Mouse (Mus musculus): ENCODE measurements around the gene Sucla2.
"Not testable (repeated sequence)": the region's sequence is repeated elsewhere in the genome, so short reads cannot be mapped to it uniquely, and the experiment has no call there.

Sucla2 gene

DNA sequence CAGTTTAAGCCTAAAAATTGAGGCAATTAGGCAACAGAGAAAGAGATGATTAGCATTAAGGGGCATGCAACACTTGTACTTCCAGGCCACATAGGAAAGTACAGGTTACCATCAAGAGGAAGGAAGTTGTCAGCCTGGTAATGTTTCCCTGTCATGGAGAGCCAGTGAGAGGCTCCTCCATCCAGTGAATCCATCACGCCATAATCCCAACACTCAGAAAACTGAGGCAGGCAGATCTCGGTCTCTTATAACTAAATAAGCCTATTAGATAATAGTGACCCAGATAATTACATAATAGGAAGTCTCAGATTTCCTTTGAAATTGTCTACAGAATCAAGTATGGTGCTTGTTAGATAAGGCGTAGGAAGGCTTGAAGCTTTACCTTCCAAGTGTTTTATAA, 983 bp upstream of the Sucla2 start:
- DNase-seq, result no peak

GRCm38 (mm10) chr14:73528661-73529060, 3.5 kb downstream of the Sucla2 start:
- not testable (repeated sequence) for DNase-seq

DNA sequence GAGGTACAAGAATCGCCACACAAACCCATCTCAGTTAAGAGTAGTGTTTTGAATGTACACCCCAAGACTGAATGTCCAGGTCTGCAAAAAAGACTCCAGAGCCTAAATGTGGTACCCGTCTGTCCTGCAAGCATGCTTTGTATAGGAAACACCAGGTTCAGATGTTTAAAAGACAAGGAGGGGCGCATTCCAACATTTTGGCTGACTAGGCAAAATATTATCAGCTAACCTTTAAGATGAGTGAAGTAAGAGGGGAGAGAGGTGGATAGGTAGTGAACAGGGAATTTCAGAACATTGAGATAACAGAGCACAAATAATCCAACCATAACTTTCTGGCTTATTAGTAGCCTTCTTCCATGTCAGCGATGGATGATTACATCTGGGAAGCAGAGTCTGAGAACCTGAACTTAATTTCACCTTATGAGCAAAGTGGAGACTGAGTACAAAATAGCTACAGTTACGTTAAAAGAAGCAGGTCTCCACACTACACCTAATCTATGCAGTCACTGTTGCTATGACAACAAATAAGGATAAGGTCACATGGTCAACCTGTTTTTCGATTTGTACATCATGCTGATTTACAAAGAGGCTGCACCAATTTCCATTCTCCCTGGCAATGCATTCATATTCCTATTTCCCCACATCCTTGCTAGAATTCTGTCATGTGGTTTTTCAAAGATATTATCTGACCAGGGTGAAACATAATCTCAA, 8.8 kb downstream of the Sucla2 start:
- DNase-seq, result no peak

GRCm38 (mm10) chr14:73535641-73536040, 10.5 kb downstream of the Sucla2 start:
- no peak for DNase-seq

DNA sequence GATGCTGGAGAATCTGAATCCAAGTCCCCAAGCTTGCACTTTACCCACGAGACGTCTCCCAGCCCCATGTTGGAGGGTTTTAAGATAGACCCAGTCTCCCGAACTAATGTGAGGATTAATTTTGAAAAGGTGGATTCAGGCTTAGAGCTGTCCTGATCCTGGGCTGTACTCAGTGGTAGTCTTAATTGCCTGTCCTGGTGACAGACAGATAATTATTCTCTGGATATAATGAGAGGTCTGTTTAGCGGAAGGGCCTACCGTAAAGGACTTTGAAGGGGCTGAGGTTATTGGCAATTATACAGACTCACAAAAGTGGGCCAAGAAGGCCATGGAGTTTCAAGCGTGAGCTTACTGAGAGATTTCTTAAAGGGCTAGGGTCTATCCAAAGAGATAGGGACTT, 18.7 kb downstream of the Sucla2 start:
- no peak for DNase-seq

DNA sequence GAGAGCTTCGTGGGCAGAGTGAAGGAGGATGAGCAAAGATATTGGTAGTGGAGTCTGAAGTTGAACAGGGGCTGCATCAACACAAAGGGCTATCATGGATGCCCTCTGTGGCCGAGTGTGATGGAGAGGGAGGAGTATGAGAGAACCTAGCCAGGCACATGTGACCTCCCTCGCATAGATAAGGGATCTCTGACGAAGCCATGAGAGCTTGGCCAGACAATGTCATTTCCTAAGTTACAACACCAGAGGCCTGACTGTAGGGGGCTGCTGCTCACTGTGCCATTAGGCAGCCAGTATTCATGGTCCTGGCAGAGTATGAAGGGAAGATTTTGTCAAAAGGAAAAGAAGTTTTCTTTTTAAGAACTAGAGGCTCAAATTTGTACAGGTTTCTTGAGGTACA, 21.9 kb downstream of the Sucla2 start:
- no peak for DNase-seq

DNA sequence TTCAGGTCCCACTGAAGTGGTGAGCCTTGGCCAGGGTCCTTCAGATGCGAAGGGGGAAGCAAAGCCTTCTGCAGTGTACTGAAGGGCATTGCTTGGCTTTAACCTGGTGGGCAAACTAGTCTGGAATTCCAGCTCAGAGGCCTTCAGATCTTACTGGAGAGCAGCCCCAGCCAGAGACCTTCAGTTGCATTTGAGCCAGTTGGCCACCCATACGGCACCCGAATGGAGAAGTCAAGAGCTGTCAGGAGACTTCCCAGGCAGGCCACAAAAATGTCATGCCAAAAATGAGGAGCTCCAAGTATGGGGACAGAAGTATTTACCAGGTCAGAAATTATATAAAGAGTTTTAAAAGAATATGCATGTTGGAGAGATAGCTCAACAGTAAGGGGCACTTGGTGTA, 22.9 kb downstream of the Sucla2 start, which contains the start of gene Nudt15:
Gene Nudt15, minus strand, starts transcription at position 192 of the 400 bp plus-strand sequence.
- DNase-seq, result no peak

DNA sequence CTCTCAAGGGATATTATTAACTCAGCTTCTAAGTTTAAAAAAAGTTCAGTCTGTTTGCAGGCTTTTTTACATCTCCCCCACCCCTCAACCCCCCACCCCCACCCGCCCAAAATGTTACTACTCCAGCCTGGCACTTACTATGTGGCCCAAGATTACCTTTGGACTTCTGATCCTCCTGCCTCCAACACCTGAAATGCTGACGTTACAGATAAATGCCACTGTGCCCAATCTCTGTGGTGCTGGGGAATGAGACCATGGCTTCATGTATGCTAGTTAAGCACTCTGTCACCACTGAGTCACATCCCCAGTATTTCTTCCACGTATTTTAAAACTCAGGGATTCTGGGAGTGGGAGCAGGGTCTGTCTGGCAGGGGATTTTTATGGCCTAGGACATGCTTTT, 25.2 kb downstream of the Sucla2 start:
- no peak for DNase-seq

DNA sequence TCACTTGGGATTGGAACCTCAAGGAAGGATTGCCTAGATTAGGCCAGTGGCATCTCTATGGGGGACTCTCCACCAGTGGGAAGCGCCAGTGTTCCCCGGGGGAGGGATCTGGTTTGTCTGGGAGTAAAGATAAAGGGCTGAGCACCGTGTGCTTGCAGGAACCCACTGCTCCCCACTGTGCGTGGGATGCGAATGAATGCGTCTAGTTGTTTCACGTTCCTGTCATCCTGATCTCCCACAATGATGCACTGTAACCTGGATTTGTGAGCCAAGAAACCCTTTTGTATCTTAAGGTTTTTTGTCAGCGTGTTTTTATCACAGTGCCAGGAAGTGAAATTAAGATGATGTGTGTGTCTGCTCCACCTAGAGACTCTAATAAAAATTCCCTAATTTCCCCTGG, 25.6 kb downstream of the Sucla2 start:
- no peak for DNase-seq

DNA sequence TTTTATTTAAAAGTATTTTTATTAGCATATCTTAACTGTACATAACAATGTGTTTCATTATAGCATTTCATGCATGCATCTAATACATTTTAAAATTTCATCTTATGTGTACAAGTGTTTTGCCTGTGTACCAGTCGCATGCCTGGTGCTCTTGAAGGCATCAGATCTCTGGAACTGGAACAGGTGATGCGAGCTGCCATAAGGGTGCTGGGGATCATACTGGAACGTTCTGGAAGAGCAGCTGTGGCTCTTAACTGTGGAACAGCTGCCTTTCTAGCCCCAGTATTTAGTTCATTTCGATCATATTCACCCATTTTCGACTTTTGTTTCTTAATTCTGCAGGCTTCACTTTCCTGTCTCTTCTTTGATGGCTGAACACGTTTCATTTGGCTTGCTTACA, 26.0 kb downstream of the Sucla2 start:
- no peak for DNase-seq

GRCm38 (mm10) chr14:73552341-73553121, 27.4 kb downstream of the Sucla2 start:
- DNase-seq, result peak; percentile 94

GRCm38 (mm10) chr14:73553122-73553696, 28.1 kb downstream of the Sucla2 start:
- DNase-seq, result no peak

DNA sequence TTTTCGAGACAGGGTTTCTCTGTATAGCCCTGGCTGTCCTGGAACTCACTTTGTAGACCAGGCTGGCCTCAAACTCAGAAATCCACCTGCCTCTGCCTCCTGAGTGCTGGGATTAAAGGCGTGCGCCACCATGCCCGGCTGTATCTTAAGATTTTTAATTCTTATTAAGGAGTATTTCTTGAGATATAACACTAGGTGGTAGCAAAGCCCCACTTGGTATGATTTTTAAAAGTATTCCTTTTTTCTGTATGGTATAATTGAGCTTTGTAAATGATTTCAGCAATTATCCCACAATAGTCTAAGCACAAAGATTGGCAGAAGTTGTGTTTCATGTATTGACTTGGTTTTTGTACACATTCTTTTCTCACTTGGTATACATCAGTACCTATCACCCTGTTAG, 44.7 kb downstream of the Sucla2 start:
- not testable (repeated sequence) for DNase-seq

- no peak for DNase-seq
Measured at GRCm38 (mm10) chr14:73571143-73571542, 46.0 kb downstream of the Sucla2 start.

DNA sequence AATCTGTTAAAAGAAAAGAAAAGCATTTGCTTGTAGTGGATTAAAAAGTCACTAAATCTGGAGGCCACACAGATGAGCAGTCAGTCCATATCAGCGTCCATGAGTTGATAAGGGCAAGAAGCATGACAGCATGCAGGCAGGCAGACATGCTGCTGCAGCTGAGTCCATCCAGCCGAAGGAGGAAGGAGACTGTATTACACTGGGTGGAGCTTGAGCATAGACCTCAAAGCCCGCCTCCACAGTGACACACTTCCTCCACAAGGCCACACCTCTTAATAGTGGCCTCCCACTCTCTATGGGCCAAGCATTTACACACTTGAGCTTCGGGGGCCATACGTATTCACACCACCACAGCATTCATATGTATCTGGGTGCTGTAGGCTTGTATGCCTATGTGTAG, 48.9 kb downstream of the Sucla2 start:
- no peak for DNase-seq

DNA sequence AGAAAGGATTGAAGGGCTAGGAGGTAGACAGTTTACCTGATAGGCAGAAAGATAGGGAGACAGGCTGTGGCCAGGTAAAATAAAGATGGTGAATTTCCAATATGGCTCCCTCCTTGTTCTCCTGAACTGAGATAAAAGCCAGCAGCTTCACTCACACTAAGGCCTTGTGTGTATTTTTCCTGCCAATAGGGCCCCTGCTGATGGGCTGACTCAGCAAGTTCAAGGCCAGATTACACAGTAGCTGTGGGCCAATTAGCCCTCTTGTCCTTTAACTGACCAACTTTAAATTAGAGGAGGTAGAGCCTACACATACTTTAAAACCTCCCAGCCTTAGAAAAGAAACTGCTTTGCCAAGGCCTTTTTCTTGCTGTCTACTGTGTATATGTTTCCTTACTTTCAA, 51.2 kb downstream of the Sucla2 start:
- DNase-seq, result no peak

DNA sequence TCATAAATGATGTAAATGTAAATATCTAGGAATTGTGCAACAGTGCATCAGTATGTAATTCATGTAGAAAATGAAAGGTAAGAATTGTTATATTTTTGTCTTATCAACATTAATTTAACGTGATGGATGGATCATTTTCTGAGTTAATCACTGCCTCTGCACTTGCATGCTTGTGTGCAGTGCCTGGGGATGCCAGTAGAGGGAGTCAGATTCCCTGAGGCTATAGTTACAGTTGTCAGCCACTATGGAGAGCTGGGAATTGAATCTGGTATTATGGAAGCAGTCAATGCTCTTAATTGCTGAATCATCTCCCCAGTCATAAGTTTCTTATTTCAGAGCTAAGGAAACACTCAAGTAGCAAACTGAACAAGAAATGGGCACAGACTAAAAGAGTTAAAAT, 63.0 kb downstream of the Sucla2 start:
- DNase-seq, result no peak

GRCm38 (mm10) chr14:73592166-73592565, 67.0 kb downstream of the Sucla2 start:
- no peak for DNase-seq

- DNase-seq, result no peak
Measured at GRCm38 (mm10) chr14:73599720-73600119, 74.6 kb downstream of the Sucla2 start.

DNA sequence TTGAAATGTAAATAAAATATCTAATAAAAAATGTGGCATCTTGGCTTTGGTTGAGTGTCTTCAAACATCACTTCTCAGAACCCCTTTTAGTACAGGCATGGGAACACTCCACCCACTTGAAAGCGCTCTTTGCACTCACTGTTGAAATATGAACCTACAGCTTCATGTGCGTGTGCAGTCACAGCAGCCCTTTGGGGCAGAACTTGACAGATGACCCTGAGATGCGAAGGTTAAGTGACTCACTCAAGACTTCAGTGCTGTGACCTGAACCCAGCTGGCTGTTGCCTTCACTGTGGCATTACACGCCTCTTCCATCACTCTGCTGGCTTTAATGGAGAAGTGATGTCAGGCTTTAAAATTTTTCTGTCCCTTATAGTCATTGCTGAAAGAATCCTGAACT, 82.6 kb downstream of the Sucla2 start:
- DNase-seq, result no peak

- no peak for DNase-seq
Measured at GRCm38 (mm10) chr14:73608668-73609481, 83.8 kb downstream of the Sucla2 start.

DNA sequence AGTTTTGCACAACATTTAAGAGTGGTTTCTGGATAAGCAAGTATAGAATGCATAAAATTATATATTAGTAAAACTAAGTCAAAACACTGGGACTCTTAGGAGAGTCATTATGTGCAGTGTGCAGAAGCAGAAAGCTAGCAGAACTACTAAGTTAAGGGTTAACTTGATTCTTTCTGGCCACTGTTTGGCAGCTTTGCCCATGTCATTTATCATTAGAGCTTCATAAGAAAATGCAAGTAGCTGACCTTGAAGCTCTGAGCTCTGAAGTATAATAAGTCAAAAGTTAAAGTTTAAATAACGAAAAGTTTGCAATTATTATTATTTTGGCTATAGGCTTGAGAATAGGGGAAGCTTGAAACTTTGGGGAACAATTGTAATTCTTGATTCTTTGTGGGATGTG, 89.8 kb downstream of the Sucla2 start:
- not testable (repeated sequence) for DNase-seq

DNA sequence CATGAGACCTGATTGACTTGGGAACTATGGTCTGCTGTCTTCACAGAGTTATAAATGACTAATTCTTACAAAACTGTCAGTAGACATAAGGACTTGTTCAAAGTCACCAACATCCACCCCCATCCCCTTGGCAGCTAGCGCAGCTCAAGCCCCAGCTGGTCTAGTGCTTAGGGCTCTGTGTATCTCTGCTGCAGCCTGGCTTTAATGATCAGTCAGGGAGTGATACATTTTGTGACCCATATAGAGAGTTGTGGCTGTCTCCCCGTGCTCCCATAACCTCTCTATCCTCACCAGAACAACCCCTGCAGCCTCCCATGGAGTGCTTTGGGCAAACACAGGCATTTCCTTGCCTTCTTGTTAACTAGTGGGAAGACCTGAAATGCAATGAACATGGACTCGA, 95.8 kb downstream of the Sucla2 start:
- no peak for DNase-seq
